Mouse (Mus musculus) embryonic fibroblast, embryonic 13.5 days (primary cell): ENCODE results near the gene Gm20767. TPM values are rescaled to one million over a fixed set of nuclear protein-coding genes. Genes with fewer than 3 reads are reported as not detected.
"Not testable (repeated sequence)": the region's sequence is repeated elsewhere in the genome, so short reads cannot be mapped to it uniquely, and the experiment has no call there.

Experiments
- H3K27ac ChIP-seq: 2 replicates; pipeline ENCODE4 v1.5.1; 2012; ENCODE audit warnings: low read length, control low read depth, inconsistent platforms; ENCODE audit not compliant: insufficient read depth
- H3K4me1 ChIP-seq: 2 replicates; pipeline ENCODE4 v1.6.1; 2011; ENCODE audit warnings: low read length; ENCODE audit not compliant: control insufficient read depth, insufficient read depth
- H3K4me3 ChIP-seq: 2 replicates; pipeline ENCODE4 v1.5.1; 2011; ENCODE audit warnings: mild to moderate bottlenecking, control low read depth, low read length; ENCODE audit not compliant: insufficient read depth
- polyA plus RNA-seq: library from polyadenylated mRNA; stranded (reverse); fragments of >200 nt; gene quantifications from 2 replicates; pipeline ENCODE4 v1.2.4, GENCODE M21; 2011; ENCODE audit warnings: low read depth; ENCODE audit not compliant: missing spikeins, insufficient read length

Gene Gm20767
- not detected in 2 replicates for polyA plus RNA-seq

DNA sequence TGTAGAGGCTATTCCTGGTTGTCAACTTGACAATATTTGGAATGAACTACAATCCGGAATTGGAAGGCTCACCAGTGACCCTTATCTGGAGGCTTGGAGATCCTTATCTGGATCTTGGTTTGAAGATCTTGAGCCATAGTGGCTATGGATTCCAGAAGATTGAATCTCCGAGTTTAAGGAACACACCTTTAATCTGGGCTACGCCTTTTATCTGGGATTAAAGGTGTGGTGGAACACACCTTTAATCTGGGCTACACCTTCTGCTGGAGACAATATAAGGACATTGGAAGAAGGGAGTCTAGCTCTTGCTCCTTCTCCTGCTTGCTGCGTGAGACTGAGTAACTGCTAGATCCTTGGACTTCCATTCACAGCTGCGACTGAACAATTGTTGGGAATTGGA, at the start of gene Gm20767:
TSS of gene Gm20767 (plus strand) at position 301 of the 400 bp plus-strand sequence.
- not testable (repeated sequence) for H3K4me3 ChIP-seq, H3K4me1 ChIP-seq, H3K27ac ChIP-seq

DNA sequence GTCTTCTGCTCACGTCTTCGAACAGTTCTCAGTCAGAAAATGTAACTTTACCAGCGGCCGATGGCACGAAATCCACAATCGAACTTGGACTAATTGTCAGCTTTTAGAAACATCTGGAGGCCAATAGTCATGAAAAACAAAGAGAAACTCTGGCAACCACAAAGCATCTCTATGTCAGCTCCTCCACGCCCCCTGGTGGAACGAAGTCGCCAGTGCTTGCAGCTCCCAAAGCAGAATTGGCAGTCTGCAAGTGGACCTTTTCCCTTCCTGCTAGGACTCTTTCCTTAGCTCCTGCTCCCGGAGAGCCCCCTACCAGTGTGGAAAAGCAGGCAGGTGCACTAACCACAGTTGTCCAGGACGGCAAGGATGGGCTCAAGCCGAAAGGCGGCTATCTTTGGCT, 47.1 kb upstream of the Gm20767 start:
- not testable (repeated sequence) for H3K4me3 ChIP-seq, H3K27ac ChIP-seq, H3K4me1 ChIP-seq

DNA sequence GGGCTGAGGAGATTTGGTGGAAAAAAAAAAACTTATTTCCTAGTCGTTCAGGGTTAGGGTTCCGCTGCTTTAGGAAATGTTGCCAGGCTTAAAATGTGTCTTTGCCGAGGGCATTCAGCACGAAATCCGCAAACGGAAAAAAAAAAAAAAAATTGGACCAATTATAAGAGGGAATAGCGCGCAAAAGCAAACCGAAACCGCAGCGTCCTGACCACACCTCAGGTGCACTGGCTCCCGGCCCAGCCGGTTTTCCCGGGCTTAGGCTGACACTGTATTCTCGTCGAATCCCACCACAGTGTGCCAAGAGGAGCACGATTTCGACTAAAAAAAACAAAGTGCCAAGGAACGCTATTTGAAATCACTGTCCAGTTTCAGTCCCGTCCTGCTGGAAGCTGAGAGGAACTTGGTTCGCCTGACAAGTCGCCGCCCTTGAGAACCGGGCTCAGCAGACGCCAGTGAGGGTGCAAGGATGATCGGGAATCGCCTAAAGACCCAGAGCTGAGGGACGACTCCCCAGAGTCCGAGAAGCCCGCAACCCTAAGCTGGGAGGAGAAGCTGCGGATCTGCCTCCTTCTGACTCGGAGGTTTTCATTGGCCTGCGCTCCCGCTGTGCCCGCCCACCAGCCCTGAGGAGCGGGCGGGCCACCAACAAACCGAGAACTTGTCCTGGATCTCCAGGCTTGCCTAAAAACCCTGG, 43.7 kb upstream of the Gm20767 start:
- H3K4me1 ChIP-seq, H3K27ac ChIP-seq: not testable (repeated sequence)
- peak overlapping the region; percentile 34 for H3K4me3 ChIP-seq

DNA sequence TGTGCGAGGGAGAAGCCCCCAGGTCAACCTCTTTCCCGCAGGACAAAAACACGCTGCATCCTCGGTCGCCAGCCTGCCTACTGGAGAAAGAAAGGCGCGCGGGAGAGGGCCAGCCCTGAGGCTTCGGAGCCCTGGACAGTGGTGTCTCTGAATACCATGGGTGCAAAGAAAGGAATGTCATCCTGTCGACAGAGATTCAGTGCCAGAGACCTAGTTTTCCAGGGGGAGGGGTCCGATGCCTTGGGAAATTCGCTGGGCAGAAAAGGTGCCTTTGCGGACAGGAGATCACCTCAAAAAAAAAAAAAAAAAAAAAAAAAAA, 43.1 kb upstream of the Gm20767 start:
- not testable (repeated sequence) for H3K4me3 ChIP-seq, H3K27ac ChIP-seq, H3K4me1 ChIP-seq

DNA sequence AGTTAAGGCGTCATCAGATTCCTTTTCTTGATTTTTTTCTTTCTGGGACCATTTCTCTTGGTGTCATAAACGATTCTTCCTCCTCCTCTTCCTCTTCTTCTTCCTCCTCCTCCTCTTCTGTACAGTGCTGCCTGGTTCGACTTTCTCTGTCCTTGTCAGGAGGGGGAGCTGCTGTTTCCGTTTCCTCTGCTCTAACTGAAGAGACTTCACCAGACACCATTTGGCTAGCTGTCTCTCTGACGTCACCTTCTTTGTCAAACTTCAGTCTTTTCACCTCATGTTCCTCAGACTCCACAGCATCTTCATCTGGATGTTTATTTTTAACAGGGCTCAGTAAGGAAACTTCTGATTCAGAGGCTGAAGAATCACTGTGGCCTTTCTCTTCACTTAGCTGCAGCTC, 40.7 kb upstream of the Gm20767 start:
- H3K4me1 ChIP-seq, H3K27ac ChIP-seq, H3K4me3 ChIP-seq: not testable (repeated sequence)

DNA sequence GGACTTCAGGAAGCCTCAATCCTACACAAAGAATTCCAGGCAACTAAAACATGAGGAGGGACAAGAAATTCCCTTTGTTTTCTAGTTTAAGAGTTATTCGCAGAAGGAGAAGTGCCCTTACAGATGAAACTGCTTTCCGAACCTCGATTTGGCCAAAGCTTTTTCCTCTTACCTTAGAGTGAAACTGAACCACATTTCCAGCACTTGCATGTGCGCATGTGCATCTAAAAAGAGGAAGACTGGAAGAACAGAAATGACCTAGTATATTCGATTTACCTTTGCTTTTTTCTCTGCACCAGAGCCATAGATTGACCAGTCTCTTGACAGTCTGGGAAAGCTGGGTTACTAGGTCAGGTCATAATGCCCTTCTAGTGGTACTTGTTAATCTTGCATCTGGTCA, 33.5 kb upstream of the Gm20767 start:
- H3K4me1 ChIP-seq, H3K27ac ChIP-seq, H3K4me3 ChIP-seq: not testable (repeated sequence)

DNA sequence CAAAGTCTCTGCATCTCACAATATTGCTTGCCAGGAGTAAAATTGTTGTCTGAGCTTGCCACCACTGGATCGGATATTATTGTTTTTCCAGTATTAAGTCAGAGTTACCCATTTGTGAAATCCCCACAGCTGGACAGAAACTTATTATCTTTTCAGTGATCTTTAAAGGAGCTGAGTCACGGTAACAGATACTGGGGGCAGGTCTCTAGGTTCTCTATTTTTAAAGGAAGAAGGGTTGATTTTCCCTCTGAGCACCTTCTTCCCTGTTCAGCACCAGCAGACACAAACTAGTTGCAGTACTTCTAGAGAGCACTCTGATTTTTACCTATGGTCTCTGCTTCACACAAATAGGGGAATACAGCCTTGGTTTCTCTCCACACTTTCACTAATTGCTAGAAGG, 33.0 kb upstream of the Gm20767 start:
- not testable (repeated sequence) for H3K4me3 ChIP-seq

DNA sequence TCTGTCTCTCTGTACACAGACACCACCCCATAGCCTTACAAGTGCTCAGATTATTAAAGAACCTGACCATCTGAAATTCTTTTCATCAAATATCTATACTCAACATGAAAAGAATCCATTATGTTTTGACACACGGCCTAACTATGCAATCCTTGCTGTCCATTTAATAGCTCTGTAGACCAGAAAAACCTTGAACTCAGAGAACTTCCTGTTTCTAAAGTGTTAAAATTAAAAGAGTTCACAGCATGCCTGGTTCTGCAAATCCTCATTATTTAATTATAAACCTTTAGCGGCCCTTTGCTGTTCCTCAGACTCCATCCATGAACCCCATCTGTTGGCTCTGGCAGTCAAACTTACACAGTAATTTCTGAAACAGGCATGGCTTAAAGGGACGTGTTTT, 2.3 kb downstream of the Gm20767 start:
- not testable (repeated sequence) for H3K27ac ChIP-seq, H3K4me1 ChIP-seq, H3K4me3 ChIP-seq

More for the DNA sequence above, 33.0 kb upstream of the Gm20767 start:
- H3K27ac ChIP-seq, H3K4me1 ChIP-seq: not testable (repeated sequence)

DNA sequence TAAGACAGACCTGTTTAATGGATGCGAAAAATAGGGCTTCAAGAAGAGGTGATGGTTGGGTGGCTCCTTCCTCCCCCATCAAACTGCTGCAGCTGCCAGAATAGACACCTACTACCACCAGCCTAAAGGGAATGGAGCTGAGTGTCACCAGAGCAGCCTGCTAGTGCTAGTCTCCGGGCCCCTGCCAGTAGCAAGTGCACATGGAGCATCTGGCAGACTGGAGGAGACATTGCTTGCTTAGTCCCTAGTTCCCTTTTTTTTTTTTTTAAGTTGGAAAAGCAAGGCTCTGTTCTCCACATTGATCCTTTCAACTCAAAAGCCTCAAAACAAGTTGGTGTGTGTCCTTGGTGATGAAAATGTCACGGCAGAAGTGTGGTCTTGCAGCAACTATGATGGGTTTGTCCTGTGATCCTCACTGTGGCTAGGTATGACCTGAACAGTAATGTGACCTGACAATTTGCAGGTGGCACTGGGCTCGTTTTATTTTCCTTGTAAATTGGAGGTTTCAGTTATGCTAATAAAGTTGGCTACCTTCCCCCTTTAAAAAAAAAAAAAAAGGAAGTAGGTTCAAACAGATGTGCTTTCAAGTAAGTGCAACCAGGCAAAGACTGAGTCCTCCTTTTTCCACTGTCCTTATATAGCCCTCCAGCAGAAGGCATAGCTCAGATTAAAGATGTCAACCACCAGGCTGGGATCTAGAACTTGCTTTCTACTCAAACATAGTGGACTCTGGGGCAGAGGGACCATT, 9.8 kb downstream of the Gm20767 start:
- H3K27ac ChIP-seq, H3K4me1 ChIP-seq, H3K4me3 ChIP-seq: not testable (repeated sequence)

DNA sequence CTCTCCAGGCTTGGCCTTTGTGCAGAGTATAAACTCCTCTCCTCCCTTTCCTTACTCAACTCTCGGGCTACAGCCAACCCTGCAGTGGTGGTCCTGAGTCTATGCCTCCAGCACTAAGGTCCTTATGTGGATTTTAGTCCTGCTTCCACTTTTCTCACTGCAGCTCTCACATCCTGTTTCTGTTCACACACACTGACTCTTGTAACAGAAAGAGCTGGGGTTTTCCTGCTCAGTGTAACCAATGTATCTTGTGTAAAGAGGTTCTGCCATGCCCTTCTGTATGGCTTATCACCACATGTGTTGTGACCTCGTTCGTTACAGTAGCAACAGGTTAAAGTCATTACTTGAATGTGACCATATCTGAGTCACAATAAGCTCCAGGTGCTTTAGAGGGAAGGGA, 10.5 kb downstream of the Gm20767 start:
- H3K4me3 ChIP-seq, H3K4me1 ChIP-seq, H3K27ac ChIP-seq: not testable (repeated sequence)

DNA sequence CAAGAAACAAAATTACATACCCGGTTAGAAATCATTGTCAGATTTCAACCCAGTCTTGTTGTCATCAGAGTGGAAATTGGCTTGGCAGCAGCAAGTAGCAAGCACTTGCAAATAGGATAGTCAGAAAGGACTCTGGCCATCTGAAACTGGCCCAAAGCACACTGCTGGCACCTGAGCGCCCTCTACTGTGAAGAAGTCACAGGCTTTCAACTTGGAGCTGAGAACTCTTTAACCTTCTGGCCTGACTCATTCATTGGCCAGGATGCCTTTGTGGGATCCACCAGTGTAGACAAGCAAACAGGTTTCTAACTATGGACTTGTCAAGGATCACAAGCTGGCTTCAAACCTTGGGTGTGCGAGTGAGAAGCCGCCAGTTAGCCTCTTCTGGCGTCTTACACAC, 28.3 kb downstream of the Gm20767 start:
- H3K4me3 ChIP-seq, H3K27ac ChIP-seq: not testable (repeated sequence)

DNA sequence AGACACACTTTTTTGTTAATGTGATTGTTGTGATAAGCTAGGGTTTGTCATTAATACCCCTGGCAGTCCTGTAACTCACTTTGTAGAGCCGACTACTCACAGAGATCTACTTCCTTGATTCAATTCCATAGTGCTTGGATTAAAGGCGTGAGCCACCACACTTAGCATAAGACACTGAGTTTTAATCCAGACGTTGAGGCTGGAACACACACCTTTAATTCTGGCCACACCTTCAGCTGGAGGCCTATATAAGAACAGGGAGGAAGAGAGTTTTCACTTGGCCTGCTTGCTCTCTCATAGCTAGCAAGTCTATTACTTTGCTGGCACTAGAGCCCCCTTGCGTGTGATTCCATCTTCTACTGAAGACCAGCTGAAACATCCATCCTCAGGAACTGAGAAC, 32.1 kb downstream of the Gm20767 start, which contains the start of gene Gm21818:
TSS of gene Gm21818 (plus strand) at position 301 of the 400 bp plus-strand sequence.
- not testable (repeated sequence) for H3K4me3 ChIP-seq

More for the DNA sequence above, 28.3 kb downstream of the Gm20767 start:
- not testable (repeated sequence) for H3K4me1 ChIP-seq

DNA sequence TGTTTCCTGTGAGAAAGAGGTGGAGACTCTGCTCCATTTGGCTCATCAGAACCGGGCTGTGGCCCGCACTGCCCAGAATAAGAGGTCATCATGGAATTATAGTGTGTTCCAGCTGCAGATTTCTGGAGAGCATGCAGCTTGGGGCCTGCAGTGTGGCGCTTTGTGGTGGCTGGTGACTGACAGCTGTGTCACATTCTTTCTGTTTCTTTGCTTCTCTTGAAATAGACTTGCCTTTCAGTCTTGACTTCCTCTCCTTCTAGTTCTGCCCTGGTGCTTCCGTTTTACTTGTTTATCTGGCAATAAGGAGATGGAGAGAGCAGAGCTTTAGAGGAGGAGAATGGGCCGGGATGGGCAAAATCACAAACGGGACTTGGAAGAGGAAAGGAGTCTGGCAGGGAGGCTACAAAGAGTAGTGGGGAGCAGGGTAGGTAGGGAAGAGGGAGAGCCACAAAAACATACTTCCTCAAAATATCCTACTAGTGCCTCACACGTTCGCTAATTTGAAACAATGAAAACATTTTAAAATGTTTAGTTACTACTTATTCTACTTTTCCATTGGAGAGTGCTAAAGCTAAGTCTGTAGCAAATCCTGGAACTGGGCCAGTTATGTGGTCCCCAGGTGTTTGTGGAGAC, 56.3 kb downstream of the Gm20767 start:
- H3K4me3 ChIP-seq, H3K4me1 ChIP-seq, H3K27ac ChIP-seq: not testable (repeated sequence)

More for the DNA sequence above, 32.1 kb downstream of the Gm20767 start, which contains the start of gene Gm21818:
- not testable (repeated sequence) for H3K27ac ChIP-seq, H3K4me1 ChIP-seq
